Mouse (Mus musculus) forebrain, embryonic 12.5 days (tissue): Measurements from ENCODE around the gene Ifna5. TPM values are rescaled to one million over a fixed set of nuclear protein-coding genes. Genes with fewer than 3 reads are reported as not detected.
"Not testable (repeated sequence)": the region's sequence is repeated elsewhere in the genome, so short reads cannot be mapped to it uniquely, and the experiment has no call there.

Experiments used
- ATAC-seq: fragments of 200-750 bp; cut with Nextera tagmentation; 2 replicates; pipeline ENCODE4 v1.8.0; 2017; ENCODE audit warnings: moderate TSS enrichment; ENCODE audit not compliant: low FRiP score
- H3K27ac ChIP-seq: fragments of 300-500 bp; sonication (generic); 2 replicates; pipeline ENCODE4 v1.5.1; 2016; ENCODE audit warnings: mild to moderate bottlenecking
- H3K27me3 ChIP-seq: fragments of 300-500 bp; sonication (generic); 2 replicates; pipeline ENCODE4 v1.6.1; 2016; ENCODE audit warnings: mild to moderate bottlenecking
- H3K36me3 ChIP-seq: fragments of 300-500 bp; sonication (generic); replicated peaks from 2 replicates; pipeline ENCODE4 v1.6.1; 2016; ENCODE audit warnings: mild to moderate bottlenecking
- H3K4me1 ChIP-seq: fragments of 300-500 bp; sonication (generic); 2 replicates; pipeline ENCODE4 v1.6.1; 2016
- H3K4me2 ChIP-seq: fragments of 300-500 bp; sonication (generic); 2 replicates; pipeline ENCODE4 v1.6.1; 2016; ENCODE audit warnings: mild to moderate bottlenecking, moderate library complexity
- H3K4me3 ChIP-seq: fragments of 300-500 bp; sonication (generic); replicated peaks from 2 replicates; pipeline ENCODE4 v1.5.1; 2016; ENCODE audit warnings: mild to moderate bottlenecking
- H3K9ac ChIP-seq: fragments of 300-500 bp; sonication (generic); 2 replicates; pipeline ENCODE4 v1.6.1; 2016; ENCODE audit warnings: mild to moderate bottlenecking
- H3K9me3 ChIP-seq: fragments of 300-500 bp; sonication (generic); 2 replicates; pipeline ENCODE4 v1.6.1; 2016
- WGBS: fragments of 180-500 bp; shearing (Covaris S2); methylation state at CpG from one replicate; pipeline ENCODE4 v1.1.7; 2016; 5-methylcytosine and 5-hydroxymethylcytosine counted together
- polyA plus RNA-seq: library from polyadenylated mRNA; unstranded; fragments of >200 nt; fragmentation: Nextera tagmentation; extraction: Ambion mirVana; gene quantifications from 2 replicates; pipeline ENCODE4 v1.2.1, GENCODE M21; 2016

Gene Ifna5
- polyA plus RNA-seq, 1 experiment from 2014 or later: not detected

DNA sequence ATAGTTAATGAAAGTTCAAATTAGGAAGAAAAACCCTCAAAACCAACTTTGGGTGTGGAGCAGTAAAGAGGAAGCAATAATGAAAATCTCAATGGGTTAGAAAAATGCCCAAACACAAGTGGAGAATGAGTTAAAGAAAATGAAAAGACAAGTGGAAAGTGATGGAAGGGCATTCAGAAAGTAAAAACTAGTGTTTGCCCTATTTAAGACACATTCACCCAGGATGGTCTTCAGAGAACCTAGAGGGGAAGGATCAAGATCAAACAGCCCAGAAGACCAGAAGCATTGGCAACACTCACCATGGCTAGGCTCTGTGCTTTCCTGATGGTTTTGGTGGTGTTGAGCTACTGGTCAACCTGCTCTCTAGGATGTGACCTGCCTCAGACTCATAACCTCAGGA lies 8.2 kb upstream of the Ifna5 start, which contains the start of gene Ifna6:
Ifna6 (plus strand) TSS at position 301 of the 400 bp plus-strand sequence.
- H3K36me3 ChIP-seq, H3K4me2 ChIP-seq, H3K27me3 ChIP-seq, H3K4me3 ChIP-seq, ATAC-seq, H3K4me1 ChIP-seq, H3K27ac ChIP-seq, H3K9me3 ChIP-seq, H3K9ac ChIP-seq: not testable (repeated sequence)

DNA sequence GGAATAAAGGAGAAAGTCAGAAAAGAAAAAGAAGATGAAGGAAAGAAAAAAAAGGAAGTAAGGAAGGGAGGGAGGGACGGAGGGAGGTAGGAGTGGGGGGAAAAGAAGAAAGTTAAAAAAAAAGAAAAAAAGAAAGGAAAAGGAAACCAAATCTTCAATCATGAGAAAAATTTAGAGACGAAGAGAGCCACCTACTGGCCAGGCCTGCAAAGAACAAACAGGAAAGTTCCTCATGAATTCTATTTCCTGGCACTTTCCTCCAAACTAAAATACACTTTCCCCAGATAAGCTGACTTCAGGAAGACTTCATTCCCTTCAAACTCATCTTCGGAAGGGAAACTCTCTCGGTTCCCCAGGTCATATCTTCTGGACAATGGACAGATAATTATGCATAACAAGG lies 4.8 kb upstream of the Ifna5 start:
- no peaks in the 10 kb centered on the region for H3K27me3 ChIP-seq

DNA sequence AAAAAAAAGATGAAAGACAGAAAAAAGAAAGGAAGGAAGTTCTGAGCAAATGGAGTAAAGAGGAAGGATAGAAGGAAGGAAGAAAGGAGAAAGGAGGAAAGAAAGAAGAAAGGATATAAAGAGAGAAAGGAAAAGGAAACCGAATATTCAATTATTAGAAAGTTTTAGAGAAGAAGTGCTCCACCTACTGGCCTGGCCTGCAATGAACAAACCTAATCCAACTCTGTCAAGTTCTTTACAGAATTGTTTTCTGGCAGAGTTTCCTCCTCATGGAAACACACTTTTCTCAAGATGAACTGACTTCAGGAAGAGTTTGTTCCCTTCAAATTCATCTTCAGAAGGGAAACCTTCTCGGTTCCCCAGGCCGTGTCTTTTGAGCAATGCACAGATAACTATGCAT lies 3.5 kb downstream of the Ifna5 start:
- Histone ChIP-seq H3K9ac (no peak overlapping the region), H3K27ac (no peak overlapping the region), H3K9me3 (no peaks in the 10 kb centered on the region), H3K4me1 (no peaks in the 10 kb centered on the region), H3K4me2 (no peak overlapping the region), H3K36me3 (no peaks in the 10 kb centered on the region), H3K27me3 (no peaks in the 10 kb centered on the region), H3K4me3 (no peak overlapping the region)
- 52% methylated on average over 3 of the region's 3 CpGs for WGBS
- no peak for ATAC-seq

More for the DNA sequence above, 4.8 kb upstream of the Ifna5 start:
- Histone ChIP-seq H3K27ac (no peak overlapping the region), H3K9me3 (no peaks in the 10 kb centered on the region), H3K4me3 (no peak overlapping the region), H3K9ac (no peak overlapping the region), H3K36me3 (no peaks in the 10 kb centered on the region), H3K4me2 (no peak overlapping the region), H3K4me1 (no peaks in the 10 kb centered on the region)
- WGBS: 29% methylated on average over 4 of the region's 4 CpGs
- no peak for ATAC-seq

DNA sequence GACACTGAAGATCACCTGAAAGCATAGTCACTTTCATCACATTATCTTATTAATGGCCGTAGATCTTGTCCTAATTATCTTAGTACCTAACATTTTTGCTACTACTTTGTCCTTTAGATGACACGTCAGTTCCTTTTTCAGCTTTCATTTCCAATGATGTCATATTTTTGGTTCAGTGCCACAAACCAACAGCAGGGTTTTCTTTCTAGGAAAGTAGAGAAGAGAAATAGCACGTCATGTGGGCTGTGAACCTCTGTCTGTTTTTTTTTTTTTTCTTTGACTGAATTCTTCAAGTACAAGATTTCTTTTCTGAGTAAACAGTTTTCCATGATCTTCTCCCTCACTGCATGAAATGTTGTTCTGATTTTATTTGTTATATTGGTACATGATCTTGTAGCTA lies 4.7 kb downstream of the Ifna5 start:
- Histone ChIP-seq H3K27ac (no peak overlapping the region), H3K9me3 (no peaks in the 10 kb centered on the region), H3K4me3 (no peak overlapping the region), H3K4me2 (no peak overlapping the region), H3K4me1 (no peaks in the 10 kb centered on the region), H3K36me3 (no peaks in the 10 kb centered on the region), H3K27me3 (no peaks in the 10 kb centered on the region), H3K9ac (no peak overlapping the region)
- 76% methylated on average over 3 of the region's 3 CpGs for WGBS
- no peak for ATAC-seq

DNA sequence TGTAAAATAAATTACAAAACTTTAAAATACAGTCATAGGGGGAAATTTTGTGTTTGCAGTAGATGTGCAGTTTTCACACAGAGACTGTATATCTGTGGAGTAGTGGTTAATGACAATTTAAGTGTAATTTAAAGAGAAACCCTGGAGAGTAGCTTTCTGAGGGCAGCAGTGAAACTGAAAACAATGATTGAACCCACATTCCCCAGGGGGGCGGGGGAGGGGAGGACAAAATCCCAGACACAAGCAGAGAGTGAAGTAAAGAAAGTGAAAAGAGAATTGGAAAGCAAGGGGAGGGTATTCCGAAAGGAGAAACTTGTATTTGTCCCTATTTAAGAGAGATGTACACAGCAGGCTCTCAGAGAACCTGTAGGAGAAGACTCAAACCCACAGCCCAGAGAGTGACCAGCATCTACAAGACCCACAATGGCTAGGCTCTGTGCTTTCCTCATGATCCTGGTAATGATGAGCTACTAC lies 6.2 kb downstream of the Ifna5 start, which contains the start of gene Ifna4:
Ifna4 (plus strand) TSS at position 424 of the 474 bp plus-strand sequence.
- Histone ChIP-seq H3K36me3 (no peaks in the 10 kb centered on the region), H3K4me2 (no peak within 1 kb of the TSS), H3K4me3 (no peak within 1 kb of the TSS), H3K27ac (no peak within 1 kb of the TSS), H3K4me1 (no peaks in the 10 kb centered on the region), H3K9ac (no peak within 1 kb of the TSS), H3K27me3 (no peaks in the 10 kb centered on the region), H3K9me3 (no peaks in the 10 kb centered on the region)
- no peak for ATAC-seq
- WGBS: 34% methylated on average over 2 of the region's 2 CpGs

DNA sequence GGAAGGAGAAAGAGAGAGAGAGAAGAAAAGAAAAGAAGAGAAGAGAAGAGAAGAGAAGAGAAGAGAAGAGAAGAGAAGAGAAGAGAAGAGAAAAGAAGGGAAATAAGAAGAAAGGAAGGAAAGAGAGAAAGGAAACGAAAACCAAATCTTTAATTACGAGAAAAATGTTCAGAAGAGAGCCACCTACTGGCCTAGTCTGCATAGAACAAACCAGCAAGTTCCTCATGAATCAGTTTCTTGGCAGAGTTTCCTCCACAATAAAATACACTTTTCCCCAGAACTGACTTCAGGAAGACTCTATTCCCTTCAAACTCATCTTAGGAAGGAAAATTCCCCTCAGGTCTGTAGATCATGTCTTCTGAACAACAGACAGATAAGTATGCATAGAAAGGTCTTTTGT lies 10.0 kb downstream of the Ifna5 start:
- Histone ChIP-seq H3K27me3 (no peaks in the 10 kb centered on the region), H3K9ac (no peak overlapping the region), H3K27ac (no peak overlapping the region), H3K36me3 (no peaks in the 10 kb centered on the region), H3K4me2 (no peak overlapping the region), H3K9me3 (no peaks in the 10 kb centered on the region), H3K4me1 (no peaks in the 10 kb centered on the region), H3K4me3 (no peak overlapping the region)
- ATAC-seq: no peak
- 47% methylated on average over 2 of the region's 2 CpGs for WGBS

DNA sequence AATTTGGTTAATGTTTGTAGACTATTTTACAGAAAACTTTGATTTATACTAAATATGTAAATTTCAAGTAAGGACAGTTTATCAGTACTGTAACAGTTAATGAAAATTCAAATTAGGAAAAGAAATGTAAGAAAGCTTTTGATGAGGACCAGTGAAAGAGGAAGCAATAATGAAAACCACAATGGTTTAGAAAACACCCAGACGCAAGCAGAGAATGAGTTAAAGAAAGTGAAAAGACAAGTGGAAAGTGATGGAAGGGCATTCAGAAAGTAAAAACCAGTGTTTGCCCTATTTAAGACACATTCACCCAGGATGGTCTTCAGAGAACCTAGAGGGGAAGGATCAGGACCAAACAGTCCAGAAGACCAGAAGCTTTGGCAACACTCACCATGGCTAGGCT lies 14.4 kb downstream of the Ifna5 start, which contains the start of gene Ifna1:
Ifna1 (plus strand) TSS at position 390 of the 400 bp plus-strand sequence.
- Histone ChIP-seq H3K27ac (no peak within 1 kb of the TSS), H3K4me3 (no peak within 1 kb of the TSS), H3K4me2 (no peak within 1 kb of the TSS), H3K9me3 (no peaks in the 10 kb centered on the region), H3K27me3 (no peaks in the 10 kb centered on the region), H3K4me1 (peaks cover 8% of the 10 kb centered on the region), H3K9ac (no peak within 1 kb of the TSS), H3K36me3 (no peaks in the 10 kb centered on the region)
- 68% methylated on average over 1 of the region's 1 CpGs for WGBS
- no peak for ATAC-seq

DNA sequence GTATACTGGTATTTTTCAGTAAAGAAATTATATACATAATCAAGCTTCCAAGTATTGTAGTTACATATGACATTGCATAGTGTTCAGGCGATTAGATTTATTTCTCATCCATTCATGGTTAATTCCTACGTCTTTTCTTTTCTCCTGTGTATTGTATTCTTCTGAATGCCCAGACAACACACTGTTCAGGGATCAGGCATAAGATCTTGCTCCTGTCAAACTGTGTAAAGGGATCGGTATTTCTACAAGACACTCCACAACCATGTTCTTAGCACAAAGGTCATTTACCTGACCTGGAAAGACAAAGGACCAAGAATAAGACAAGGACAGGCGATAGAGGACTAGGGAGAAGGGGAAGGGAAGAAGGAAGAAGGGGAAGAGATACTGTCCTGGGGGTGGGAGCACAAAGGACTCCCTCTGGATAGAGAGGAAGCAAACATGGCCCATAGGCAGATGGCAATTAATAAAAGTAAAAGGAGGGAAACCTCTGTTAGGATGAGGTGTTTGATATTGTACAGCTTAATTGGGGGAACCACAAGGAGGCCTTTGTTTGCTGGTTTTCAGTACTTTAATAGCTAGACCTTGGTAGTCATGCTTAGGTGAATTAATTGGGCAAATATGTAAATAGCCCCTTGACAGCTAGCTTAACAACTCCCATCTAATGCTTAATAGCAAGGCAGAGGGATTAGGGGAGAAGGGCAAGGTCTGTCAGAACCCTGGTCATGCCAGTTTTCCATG lies 15.9 kb downstream of the Ifna5 start:
- Histone ChIP-seq H3K27me3 (no peaks in the 10 kb centered on the region), H3K9ac (no peak overlapping the region), H3K9me3 (no peaks in the 10 kb centered on the region), H3K4me3 (no peak overlapping the region), H3K4me2 (no peak overlapping the region), H3K27ac (peak overlapping the region; percentile 61; the same call in 1 of the 2 replicates), H3K4me1 (peaks cover 8% of the 10 kb centered on the region), H3K36me3 (no peaks in the 10 kb centered on the region)
- 14% methylated on average over 4 of the region's 4 CpGs for WGBS
- peak; percentile 89; the same call in 1 of the 2 replicates for ATAC-seq

DNA sequence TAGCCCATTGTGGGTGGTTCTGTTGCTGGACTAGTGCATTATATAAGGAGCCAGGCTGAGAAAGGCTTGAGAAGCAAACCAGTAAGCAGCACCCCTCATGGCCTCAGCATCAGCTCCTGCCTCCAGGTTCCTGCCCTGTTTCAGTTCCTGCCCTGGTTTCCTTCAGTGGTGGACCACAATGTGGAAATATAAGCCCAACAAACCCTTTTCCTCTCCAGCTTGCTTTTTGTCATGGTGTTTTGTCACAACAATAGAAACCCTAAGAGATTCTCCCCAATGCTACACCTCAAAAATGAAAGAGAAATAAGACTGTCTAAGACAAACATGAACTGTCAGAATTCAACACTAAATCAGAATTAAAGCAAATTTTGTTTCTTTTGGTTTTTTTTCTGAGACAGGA lies 23.9 kb downstream of the Ifna5 start:
- no peaks in the 10 kb centered on the region for H3K9me3 ChIP-seq
- no peak overlapping the region for H3K9ac ChIP-seq
- no peak overlapping the region for H3K4me2 ChIP-seq
- peaks cover 9% of the 10 kb centered on the region; the same call in 1 of the 2 replicates for H3K27me3 ChIP-seq
- no peaks in the 10 kb centered on the region for H3K36me3 ChIP-seq
- no peak overlapping the region for H3K4me3 ChIP-seq
- peaks cover 6% of the 10 kb centered on the region for H3K4me1 ChIP-seq
- no peak overlapping the region for H3K27ac ChIP-seq
- ATAC-seq: no peak

DNA sequence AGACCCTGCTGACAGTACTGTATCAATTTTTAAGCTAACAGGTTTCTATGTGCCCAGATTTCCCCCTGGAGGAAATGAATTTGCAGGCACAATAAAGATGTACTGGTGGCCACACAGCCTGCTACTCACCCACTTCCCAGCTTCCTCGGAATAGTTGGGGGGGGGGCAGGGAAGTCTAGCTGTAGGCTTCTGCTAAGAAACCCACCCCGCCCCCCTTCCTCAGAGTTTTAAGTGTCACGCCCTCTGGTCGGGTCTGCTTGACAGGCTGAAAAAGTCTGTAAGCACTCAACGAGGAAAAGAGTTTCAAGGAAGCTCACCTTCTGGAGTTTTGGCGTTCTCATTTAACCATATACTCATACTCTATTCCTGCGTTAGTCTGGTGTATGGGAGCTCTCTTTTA lies 28.0 kb downstream of the Ifna5 start:
- 2% methylated on average over 7 of the region's 7 CpGs for WGBS

DNA sequence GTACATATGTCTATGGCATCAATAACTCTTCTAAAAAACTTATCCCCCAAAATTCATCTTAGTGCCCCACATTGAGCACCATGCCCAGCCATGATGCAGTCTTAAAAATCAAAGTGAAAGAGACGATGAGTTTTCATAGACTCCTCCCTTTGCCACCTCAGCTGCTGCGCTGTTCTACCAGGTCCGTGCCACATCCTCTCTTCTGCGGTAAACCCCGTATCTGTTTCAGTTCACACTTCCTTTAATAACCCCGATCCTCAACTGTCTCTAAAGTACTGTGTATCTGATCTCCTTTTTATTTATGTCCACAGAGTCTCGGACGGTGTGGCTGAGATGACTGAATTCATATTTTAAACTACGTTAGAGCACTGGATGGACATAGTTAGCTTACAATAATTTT lies 29.3 kb downstream of the Ifna5 start:
- Histone ChIP-seq H3K9ac (no peak overlapping the region), H3K4me1 (peaks cover 16% of the 10 kb centered on the region), H3K4me3 (no peak overlapping the region), H3K4me2 (no peak overlapping the region), H3K27me3 (peaks cover 29% of the 10 kb centered on the region), H3K36me3 (no peaks in the 10 kb centered on the region), H3K27ac (no peak overlapping the region), H3K9me3 (no peaks in the 10 kb centered on the region)
- WGBS: 73% methylated on average over 9 of the region's 9 CpGs
- no peak for ATAC-seq

More for the DNA sequence above, 28.0 kb downstream of the Ifna5 start:
- Histone ChIP-seq H3K9ac (no peak overlapping the region), H3K27ac (no peak overlapping the region), H3K4me1 (peaks cover 13% of the 10 kb centered on the region), H3K36me3 (no peaks in the 10 kb centered on the region), H3K27me3 (peaks cover 24% of the 10 kb centered on the region), H3K9me3 (no peaks in the 10 kb centered on the region), H3K4me3 (no peak overlapping the region), H3K4me2 (no peak overlapping the region)
- no peak for ATAC-seq

DNA sequence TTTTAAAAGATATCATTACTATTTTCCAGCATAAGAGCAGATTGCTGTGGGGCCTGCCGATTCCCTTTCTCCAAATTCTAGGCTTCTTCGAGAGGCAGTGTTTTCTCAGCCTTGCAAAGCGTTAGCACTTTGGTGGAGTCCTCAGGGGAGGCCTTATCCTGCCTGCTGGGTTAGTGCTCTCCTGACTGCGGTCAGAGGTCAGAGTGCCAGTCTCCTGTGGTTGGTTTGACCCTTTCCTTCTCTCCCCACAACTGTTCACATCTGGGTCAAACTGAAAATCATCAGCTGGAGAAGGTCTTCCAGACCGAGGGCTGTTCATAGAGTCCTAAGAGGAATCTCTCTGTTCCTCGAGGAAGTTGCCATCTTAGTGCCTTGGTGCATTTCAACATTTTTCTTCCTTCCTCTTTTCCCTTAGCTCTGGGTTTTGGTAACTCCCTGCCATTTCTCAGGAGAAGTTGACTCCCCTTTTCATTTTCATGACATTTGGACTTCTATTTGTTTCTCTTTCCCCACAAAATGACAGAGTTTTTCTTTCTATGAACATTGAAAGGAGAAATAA lies 29.8 kb downstream of the Ifna5 start:
- ATAC-seq: no peak

More for the DNA sequence above, 29.8 kb downstream of the Ifna5 start:
- H3K36me3 ChIP-seq: no peaks in the 10 kb centered on the region
- no peak overlapping the region for H3K9ac ChIP-seq
- H3K9me3 ChIP-seq: no peaks in the 10 kb centered on the region
- H3K27me3 ChIP-seq: peaks cover 29% of the 10 kb centered on the region
- no peak overlapping the region for H3K4me2 ChIP-seq
- no peak overlapping the region for H3K27ac ChIP-seq
- H3K4me1 ChIP-seq: peaks cover 16% of the 10 kb centered on the region
- H3K4me3 ChIP-seq: no peak overlapping the region
- 57% methylated on average over 6 of the region's 6 CpGs for WGBS
